Mouse (Mus musculus) left cerebral cortex, adult 2 months (tissue): ENCODE measurements around the gene Sh3rf1. TPM values are rescaled to one million over a fixed set of nuclear protein-coding genes. Genes with fewer than 3 reads are reported as not detected.

Source experiments
- DNase-seq, 2 experiments: peaks; one replicate each; pipeline ENCODE4 v3.0.0; 2021 to 2022; ENCODE audit warnings: low spot score in 2 of 2, mixed read lengths in 1 of 2; ENCODE audit errors: extremely low spot score in 1 of 2
- H3K27ac ChIP-seq: fragments of 200-600 bp; 2 replicates; pipeline ENCODE4 v1.8.1; 2022
- H3K4me3 ChIP-seq: fragments of 200-600 bp; 2 replicates; pipeline ENCODE4 v1.8.1; 2022
- CTCF ChIP-seq: fragments of 200-600 bp; IDR thresholded peaks from 2 replicates; pipeline ENCODE4 v1.8.1; 2022; ENCODE audit warnings: antibody characterized with exemption, mild to moderate bottlenecking, moderate library complexity
- intact Hi-C: fragments of 180-260 bp; cut with DNase I; formaldehyde crosslinking; loops from one replicate; pipeline ENCODE4 v1.15.1; 2025
- total RNA-seq, 2 experiments: library from RNA; stranded (reverse); gene quantifications; 2 replicates each; pipeline ENCODE4 v1.2.3; 2021

The Sh3rf1 gene
- total RNA-seq, 2 experiments from 2014 or later: 37.5 to 40.7 TPM

DNA sequence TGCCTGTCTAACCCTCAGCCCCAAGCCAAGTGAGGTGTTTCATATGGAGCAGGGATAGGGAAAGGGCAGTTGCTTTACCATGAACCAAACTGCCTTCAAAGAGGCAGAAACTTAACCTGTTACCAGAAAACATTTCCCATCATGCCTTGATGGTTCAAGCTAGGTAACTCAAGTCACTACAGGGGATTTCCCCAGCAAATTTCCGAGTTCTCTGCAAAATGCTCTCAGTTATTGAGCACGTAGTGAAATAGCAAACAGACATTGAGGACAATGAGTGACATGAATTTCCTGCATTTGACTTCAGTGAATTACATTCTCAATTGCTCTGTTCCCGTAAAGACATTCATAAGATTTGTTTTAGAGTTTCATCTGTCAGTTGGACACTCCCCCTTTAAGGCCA, 97.5 kb downstream of the Sh3rf1 start:
- TF ChIP-seq CTCF: no peak
- no peak overlapping the region for H3K27ac ChIP-seq
- no peak for DNase-seq
- no peak overlapping the region for H3K4me3 ChIP-seq
- intact Hi-C loops: no loop called here

- no peak for DNase-seq
- intact Hi-C loops: no loop called here
- H3K4me3 ChIP-seq: no peak overlapping the region
- no peak for TF ChIP-seq CTCF
- no peak overlapping the region for H3K27ac ChIP-seq
Observed at GRCm38 (mm10) chr8:61321780-61322179, 98.1 kb downstream of the Sh3rf1 start.

- TF ChIP-seq CTCF: no peak
- DNase-seq: no peak
- intact Hi-C loops: no loop called here
- no peak overlapping the region for H3K4me3 ChIP-seq
- H3K27ac ChIP-seq: no peak overlapping the region
Observed at GRCm38 (mm10) chr8:61322462-61322861, 98.8 kb downstream of the Sh3rf1 start.

DNA sequence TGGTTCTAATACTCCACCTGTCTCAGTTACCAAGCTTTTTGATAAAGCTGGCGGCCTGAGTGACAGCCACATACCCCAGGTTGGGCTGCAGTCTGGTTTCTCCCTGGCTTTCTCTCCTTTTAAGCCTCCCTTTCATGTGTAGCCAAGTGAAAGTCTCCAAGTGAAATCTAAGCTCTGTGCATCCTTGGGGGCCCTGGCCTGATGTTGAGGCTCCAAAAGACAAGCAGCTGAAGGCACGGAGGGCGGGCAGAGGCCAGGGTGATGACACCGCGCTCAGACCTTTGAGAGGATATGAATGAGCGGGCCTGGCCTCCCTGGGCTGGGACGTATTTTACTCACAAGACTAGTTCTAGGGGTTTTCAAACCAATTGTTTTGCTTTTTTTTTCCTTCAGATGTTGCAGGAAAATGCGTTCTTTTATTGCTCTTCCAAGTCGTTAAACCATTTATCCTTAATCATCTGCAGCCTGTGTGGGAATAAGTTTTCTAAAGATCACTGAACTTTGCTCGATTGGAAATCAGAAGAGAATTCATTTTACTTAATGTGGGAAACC, 100.8 kb downstream of the Sh3rf1 start:
- no peak for DNase-seq
- H3K27ac ChIP-seq: no peak overlapping the region
- no peak for TF ChIP-seq CTCF
- intact Hi-C loops: no loop called here
- H3K4me3 ChIP-seq: no peak overlapping the region

DNA sequence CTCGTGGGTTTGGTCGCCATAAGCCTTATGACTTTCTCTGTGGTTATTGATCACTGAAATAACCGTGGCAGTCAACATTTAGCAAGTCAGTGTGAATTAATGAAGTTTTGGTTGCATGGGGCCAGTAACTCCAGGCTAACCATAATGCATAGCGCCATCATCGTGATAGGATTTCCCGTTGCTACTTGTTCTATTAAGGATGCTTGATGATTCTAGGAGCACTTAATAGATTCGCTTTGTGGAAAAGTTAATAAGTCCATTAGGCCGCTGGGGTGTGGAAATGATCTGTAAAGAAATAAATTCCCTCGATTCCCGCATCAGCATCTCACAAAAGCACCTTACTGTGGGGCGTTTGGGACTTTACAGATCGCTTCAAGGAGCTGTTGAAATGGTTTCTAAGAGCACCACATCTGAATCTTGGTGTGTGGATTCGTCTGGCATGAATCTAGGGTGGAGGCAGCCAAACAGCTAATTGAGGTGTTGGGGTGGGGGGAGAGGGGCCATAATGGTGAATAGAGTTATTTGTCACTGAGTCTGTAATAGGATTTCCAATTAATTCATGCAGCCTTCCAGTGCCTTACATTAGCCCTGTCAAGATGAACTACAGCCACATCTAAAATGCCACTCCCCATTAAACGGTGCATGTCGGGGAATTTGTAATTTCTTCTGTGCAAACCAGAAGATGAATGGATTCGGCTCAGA, 101.5 kb downstream of the Sh3rf1 start:
- no peak overlapping the region for H3K27ac ChIP-seq
- intact Hi-C loops: no loop called here
- no peak overlapping the region for H3K4me3 ChIP-seq
- no peak for DNase-seq
- no peak for TF ChIP-seq CTCF

GRCm38 (mm10) chr8:61326281-61326680, 102.6 kb downstream of the Sh3rf1 start:
- no peak for TF ChIP-seq CTCF
- Histone ChIP-seq H3K4me3 (no peak overlapping the region), H3K27ac (no peak overlapping the region)
- no peak for DNase-seq
- intact Hi-C loops: no loop called here

DNA sequence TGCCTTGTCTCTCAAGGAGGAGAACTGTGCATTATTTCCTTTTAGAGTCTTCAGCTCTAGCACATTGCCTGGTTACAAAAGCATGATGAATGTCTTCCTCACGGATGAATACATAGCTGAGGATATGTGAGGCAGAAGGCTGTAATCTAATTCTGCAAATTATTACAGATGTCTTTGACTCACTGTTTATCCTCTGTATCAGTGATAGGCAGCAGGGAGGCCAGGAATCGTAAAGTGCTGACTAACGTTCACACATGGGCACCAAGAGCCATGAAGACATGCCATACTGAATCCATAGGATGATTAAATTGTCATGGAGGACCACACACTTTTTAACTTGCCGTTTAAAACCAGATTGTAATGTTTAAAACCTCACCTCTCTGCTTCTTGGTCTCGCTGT, 103.7 kb downstream of the Sh3rf1 start:
- H3K27ac ChIP-seq: no peak overlapping the region
- intact Hi-C loops: no loop called here
- TF ChIP-seq CTCF: no peak
- no peak for DNase-seq
- no peak overlapping the region for H3K4me3 ChIP-seq

DNA sequence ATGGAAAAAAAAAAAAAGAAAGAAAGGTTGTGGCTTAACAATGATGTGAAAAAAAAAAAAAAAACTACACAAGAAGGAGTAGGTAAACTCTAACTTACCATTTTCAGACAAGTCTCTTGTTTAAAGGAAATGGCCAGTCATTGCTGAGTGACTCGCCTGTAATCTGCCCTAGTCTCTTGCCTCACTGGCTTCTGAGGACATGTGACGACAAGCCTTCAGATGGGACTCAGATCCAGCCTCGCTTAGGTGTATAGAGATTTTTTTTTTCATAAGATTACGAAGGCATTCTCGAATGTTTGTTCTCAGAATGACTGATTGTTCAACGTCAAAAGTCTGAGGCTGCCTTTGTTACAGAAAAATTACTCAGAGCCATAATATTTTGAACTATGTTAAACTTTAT, 116.0 kb downstream of the Sh3rf1 start:
- no peak for TF ChIP-seq CTCF
- no peak for DNase-seq
- intact Hi-C loops: no loop called here
- Histone ChIP-seq H3K4me3 (no peak overlapping the region), H3K27ac (no peak overlapping the region)

GRCm38 (mm10) chr8:61340283-61340984, 116.8 kb downstream of the Sh3rf1 start:
- intact Hi-C loops: no loop called here
- TF ChIP-seq CTCF: no peak
- H3K4me3 ChIP-seq: no peak overlapping the region
- DNase-seq: no peak
- H3K27ac ChIP-seq: no peak overlapping the region

GRCm38 (mm10) chr8:61341587-61342441, 118.1 kb downstream of the Sh3rf1 start:
- DNase-seq: no peak
- H3K4me3 ChIP-seq: no peak overlapping the region
- TF ChIP-seq CTCF: no peak
- H3K27ac ChIP-seq: no peak overlapping the region
- intact Hi-C loops: no loop called here

DNA sequence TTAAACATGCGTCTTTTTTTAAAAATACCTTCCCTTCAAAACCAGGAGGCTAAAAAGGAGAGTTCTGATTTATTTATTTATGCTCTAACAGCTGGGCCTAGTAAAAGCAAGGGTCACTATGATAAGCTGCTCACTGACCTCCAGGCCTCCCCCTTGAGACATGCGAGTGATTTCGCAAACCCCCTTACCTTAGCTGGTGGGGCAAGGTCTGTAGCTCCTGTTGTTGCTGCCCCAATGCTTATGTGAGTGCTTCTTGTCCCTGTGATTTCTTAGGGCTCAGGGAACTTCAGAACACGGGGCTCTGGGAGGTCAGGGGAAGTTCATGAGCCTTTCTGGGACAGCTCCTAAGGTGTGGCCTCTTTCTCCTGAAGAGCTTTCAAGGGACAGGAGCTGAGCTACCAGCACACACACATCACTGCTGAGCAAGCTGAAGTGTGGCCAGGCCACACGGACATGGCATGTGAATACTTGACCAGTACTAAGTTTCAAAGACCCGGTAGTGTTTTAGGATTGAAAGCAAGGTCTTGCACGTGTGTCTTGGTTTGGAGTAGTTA, 118.9 kb downstream of the Sh3rf1 start:
- no peak for TF ChIP-seq CTCF
- intact Hi-C loops: no loop called here

More for the DNA sequence above, 118.9 kb downstream of the Sh3rf1 start:
- no peak for DNase-seq
- no peak overlapping the region for H3K4me3 ChIP-seq
- no peak overlapping the region for H3K27ac ChIP-seq
